Mouse (Mus musculus): ENCODE measurements around the gene Olfr275.
"Not testable (repeated sequence)": the region's sequence is repeated elsewhere in the genome, so short reads cannot be mapped to it uniquely, and the experiment has no call there.

The Olfr275 gene

GRCm38 (mm10) chr4:52814304-52814703, at the start of gene Olfr275:
TSS of gene Olfr275 (plus strand) at chr4:52814604.
- DNase-seq (ENCODE audit: low read depth): no peak

DNA sequence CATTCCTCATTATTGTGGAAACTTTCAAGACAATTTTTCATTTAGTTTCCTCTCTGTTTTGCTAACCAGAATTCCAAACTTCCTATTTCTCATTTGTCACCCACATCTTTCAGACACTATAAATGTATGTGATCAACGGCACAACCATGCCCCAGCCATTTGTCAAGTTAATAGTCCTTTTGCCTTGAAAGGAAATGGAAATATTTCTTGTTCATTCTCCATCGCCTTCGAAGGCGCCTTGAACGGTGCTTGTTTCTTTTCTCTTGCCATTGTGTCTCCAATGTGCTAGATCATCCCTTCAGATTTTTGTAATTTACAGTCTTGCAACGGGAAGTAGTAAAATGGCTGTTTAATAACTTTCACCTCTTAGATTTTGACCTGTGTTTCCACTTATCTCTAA, 48.8 kb upstream of the Olfr275 start:
- DNase-seq (ENCODE audit: low read depth): no peak

GRCm38 (mm10) chr4:52772186-52772585, 42.2 kb upstream of the Olfr275 start:
- DNase-seq (ENCODE audit: low read depth): no peak

GRCm38 (mm10) chr4:52800013-52800412, 14.4 kb upstream of the Olfr275 start:
- no peak for DNase-seq (ENCODE audit: low read depth)

DNA sequence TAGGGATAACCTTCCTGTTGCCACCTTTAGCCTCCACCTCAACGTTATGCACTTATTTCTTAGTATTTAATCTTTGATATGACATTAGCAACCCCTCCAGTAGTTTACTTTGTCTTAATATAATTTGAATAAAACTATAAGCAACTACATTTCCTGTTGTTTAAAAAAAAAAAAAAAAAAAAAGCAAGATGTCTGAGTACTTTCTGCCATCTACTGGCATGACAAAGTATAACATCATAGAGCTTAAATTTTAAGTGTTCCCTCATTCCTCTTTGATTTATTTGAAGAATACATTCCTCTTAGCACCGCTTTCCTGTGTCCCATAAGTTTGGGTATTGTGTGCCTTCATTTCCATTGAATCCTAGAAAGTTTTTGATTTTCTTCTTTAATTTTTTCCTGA, 2.5 kb upstream of the Olfr275 start:
- no peak for DNase-seq (ENCODE audit: low read depth)

DNA sequence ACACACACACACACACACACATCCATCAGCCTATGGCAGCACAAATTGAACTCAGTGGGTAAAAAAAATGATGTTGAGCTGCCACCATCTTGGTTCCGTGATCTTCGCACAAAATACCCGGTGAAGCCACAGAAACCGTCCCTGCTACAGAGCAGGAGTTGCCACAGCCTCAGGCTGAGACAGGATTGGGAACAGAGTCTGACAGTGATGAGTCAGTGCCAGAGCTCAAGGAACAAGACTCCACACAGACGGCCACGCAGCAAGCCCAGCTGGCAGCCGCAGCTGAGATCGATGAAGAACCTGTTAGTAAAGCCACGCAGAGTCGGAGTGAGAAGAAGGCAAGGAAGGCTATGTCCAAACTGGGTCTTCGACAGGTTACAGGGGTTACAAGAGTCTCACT, 7.0 kb downstream of the Olfr275 start:
- DNase-seq (ENCODE audit: low read depth): no peak

- DNase-seq (ENCODE audit: low read depth): not testable (repeated sequence)
Observed at GRCm38 (mm10) chr4:52845411-52845810, 31.0 kb downstream of the Olfr275 start.

- no peak for DNase-seq (ENCODE audit: low read depth)
Observed at GRCm38 (mm10) chr4:52849039-52849635, 34.7 kb downstream of the Olfr275 start.

GRCm38 (mm10) chr4:52849672-52850071, 35.3 kb downstream of the Olfr275 start:
- no peak for DNase-seq (ENCODE audit: low read depth)

GRCm38 (mm10) chr4:52859136-52859535, 44.7 kb downstream of the Olfr275 start, which contains the start of gene Olfr273:
TSS of gene Olfr273 (minus strand) at chr4:52859236.
- no peak for DNase-seq (ENCODE audit: low read depth)

- no peak for DNase-seq (ENCODE audit: low read depth)
Observed at GRCm38 (mm10) chr4:52864156-52864555, 49.8 kb downstream of the Olfr275 start.
